Mouse (Mus musculus) ES-Bruce4 (cell line): ENCODE data around the gene Nectin4.

Experiments used
- CTCF ChIP-seq: IDR thresholded peaks from one replicate; pipeline ENCODE4 v1.8.1; 2011; ENCODE audit warnings: low read depth, low read length
- EP300 ChIP-seq: IDR thresholded peaks from 2 replicates; pipeline ENCODE4 v1.6.1; 2011; ENCODE audit warnings: low read depth, low read length; ENCODE audit not compliant: insufficient read depth
- POLR2A ChIP-seq: IDR thresholded peaks from one replicate; pipeline ENCODE4 v1.8.1; 2011; ENCODE audit warnings: low read length; ENCODE audit not compliant: insufficient read depth

DNA sequence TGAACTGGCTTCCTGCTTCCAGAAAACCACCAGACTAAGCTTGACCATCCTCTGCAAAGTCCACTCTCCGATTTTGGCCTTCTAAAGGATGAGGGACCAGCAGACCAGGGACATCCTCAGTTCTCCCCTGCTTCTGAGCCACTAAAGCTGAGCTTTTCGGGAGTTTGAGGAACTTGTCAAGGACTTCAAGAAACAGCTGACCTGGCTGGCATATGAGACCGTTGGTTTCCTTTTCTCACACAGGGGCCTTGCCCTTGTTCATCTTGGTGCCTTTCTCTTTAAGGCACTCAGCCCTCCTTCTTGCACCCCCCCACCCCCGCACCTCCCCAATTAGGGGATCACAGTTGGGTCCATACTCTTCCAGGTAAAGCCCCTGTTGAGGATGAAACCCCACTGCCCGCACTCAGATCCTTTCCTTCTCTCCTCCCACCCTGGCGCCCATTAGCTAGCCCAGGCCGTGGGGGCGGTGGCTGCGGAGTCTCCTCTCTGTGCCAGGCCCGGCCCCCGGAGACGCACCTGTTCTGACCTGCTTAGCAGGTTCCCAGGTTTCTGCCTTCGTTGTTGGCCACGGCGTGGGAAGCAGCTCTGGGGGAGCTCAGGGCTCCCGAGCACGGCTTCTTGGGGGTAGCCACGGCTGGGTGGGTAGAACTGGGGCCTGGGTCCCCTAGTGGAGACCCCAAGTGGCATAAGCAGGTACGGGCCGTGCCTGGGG lies at the start of gene Nectin4:
- TF ChIP-seq POLR2A (no peak), CTCF (no peak), EP300 (no peak)
